Mouse (Mus musculus): ENCODE results near the gene Wdtc1.

GRCm38 (mm10) chr4:133262375-133262765 is 90.9 kb downstream of the Wdtc1 start:
- no peak for TF ChIP-seq POLR2A (IDR thresholded peaks at IDR 0.05; ENCODE audit: control insufficient read depth, extremely low read depth, insufficient read depth, low read length, poor library complexity)
- TF ChIP-seq CTCF (IDR thresholded peaks at IDR 0.05; ENCODE audit: borderline replicate concordance, control insufficient read depth, extremely low read depth, insufficient read depth, low read length, poor library complexity) = no peak
